Mouse (Mus musculus): ENCODE data around the gene Aes. TPM values are rescaled to one million over a fixed set of nuclear protein-coding genes. Genes with fewer than 3 reads are reported as not detected.

The Aes gene
- polyA plus RNA-seq, 1 experiment from 2014 or later: 473 TPM

- peaks cover 60% of the 10 kb centered on the region for H3K4me1 ChIP-seq (ENCODE audit: control insufficient read depth, insufficient read depth, low read length)
- peak overlapping the region; percentile 84 for H3K4me2 ChIP-seq (ENCODE audit: low read depth, low read length)
- peak overlapping the region; percentile 52 for H3K9ac ChIP-seq (ENCODE audit: low read depth, low read length)
- peak overlapping the region; percentile 59 for H3K4me3 ChIP-seq (ENCODE audit: low read length)
- no peaks in the 10 kb centered on the region for H3K9me3 ChIP-seq (ENCODE audit: control insufficient read depth, low read length)
- no peaks in the 10 kb centered on the region for H3K27me3 ChIP-seq (replicated peaks; ENCODE audit: control insufficient read depth, insufficient read depth, low read length)
- H3K36me3 ChIP-seq (ENCODE audit: control insufficient read depth, insufficient read depth, low read length): peaks cover under 1% of the 10 kb centered on the region; the same call in 1 of the 2 replicates
- peak overlapping the region; percentile 83 for H3K27ac ChIP-seq (ENCODE audit: low read length)
- WGBS: 0% methylated on average over 18 of the region's 18 CpGs
- peak; percentile 86 for ATAC-seq
These were observed 12.2 kb downstream of the Aes start for GRCm38 (mm10) chr10:81571501-81571876.

- peak overlapping the region; percentile 84 for H3K4me2 ChIP-seq (ENCODE audit: low read depth, low read length)
- H3K4me1 ChIP-seq (ENCODE audit: control insufficient read depth, insufficient read depth, low read length): peaks cover 60% of the 10 kb centered on the region
- peak overlapping the region; percentile 69 for H3K27ac ChIP-seq (ENCODE audit: low read length)
- WGBS: 13% methylated on average over 9 of the region's 9 CpGs
- H3K9me3 ChIP-seq (ENCODE audit: control insufficient read depth, low read length): no peaks in the 10 kb centered on the region
- H3K27me3 ChIP-seq (replicated peaks; ENCODE audit: control insufficient read depth, insufficient read depth, low read length): no peaks in the 10 kb centered on the region
- H3K9ac ChIP-seq (ENCODE audit: low read depth, low read length): peak overlapping the region; percentile 6
- peak; percentile 11 for ATAC-seq
- H3K4me3 ChIP-seq (ENCODE audit: low read length): peak overlapping the region; percentile 29
- H3K36me3 ChIP-seq (ENCODE audit: control insufficient read depth, insufficient read depth, low read length): no peaks in the 10 kb centered on the region
These were observed 12.9 kb downstream of the Aes start for GRCm38 (mm10) chr10:81572133-81572671.

- Histone ChIP-seq H3K9ac (ENCODE audit: low read depth, low read length) (no peak overlapping the region), H3K27me3 (replicated peaks; ENCODE audit: control insufficient read depth, insufficient read depth, low read length) (no peaks in the 10 kb centered on the region)
These were observed 13.7 kb downstream of the Aes start for GRCm38 (mm10) chr10:81572975-81573374.

GRCm38 (mm10) chr10:81574081-81575056 is 15.1 kb downstream of the Aes start, which contains the start of gene Tle2:
Gene Tle2, plus strand, starts transcription at chr10:81574561.
- Histone ChIP-seq H3K9me3 (ENCODE audit: control insufficient read depth, low read length) (no peaks in the 10 kb centered on the region), H3K36me3 (ENCODE audit: control insufficient read depth, insufficient read depth, low read length) (no peaks in the 10 kb centered on the region), H3K4me2 (ENCODE audit: low read depth, low read length) (peak within 1 kb of the TSS; percentile 89), H3K27me3 (replicated peaks; ENCODE audit: control insufficient read depth, insufficient read depth, low read length) (no peaks in the 10 kb centered on the region), H3K4me1 (ENCODE audit: control insufficient read depth, insufficient read depth, low read length) (peaks cover 48% of the 10 kb centered on the region), H3K4me3 (ENCODE audit: low read length) (peak within 1 kb of the TSS; percentile 69), H3K27ac (ENCODE audit: low read length) (peak within 1 kb of the TSS; percentile 46; the same call in 1 of the 2 replicates), H3K9ac (ENCODE audit: low read depth, low read length) (peak within 1 kb of the TSS; percentile 77)
- ATAC-seq: no peak
- WGBS: 30% methylated on average over 10 of the region's 10 CpGs

More at GRCm38 (mm10) chr10:81572975-81573374, 13.7 kb downstream of the Aes start:
- Histone ChIP-seq H3K27ac (ENCODE audit: low read length) (peak overlapping the region; percentile 46; the same call in 1 of the 2 replicates), H3K4me3 (ENCODE audit: low read length) (no peak overlapping the region), H3K4me2 (ENCODE audit: low read depth, low read length) (no peak overlapping the region), H3K9me3 (ENCODE audit: control insufficient read depth, low read length) (no peaks in the 10 kb centered on the region), H3K4me1 (ENCODE audit: control insufficient read depth, insufficient read depth, low read length) (peaks cover 60% of the 10 kb centered on the region), H3K36me3 (ENCODE audit: control insufficient read depth, insufficient read depth, low read length) (no peaks in the 10 kb centered on the region)
- no peak for ATAC-seq
- 16% methylated on average over 9 of the region's 9 CpGs for WGBS

- H3K27me3 ChIP-seq (replicated peaks; ENCODE audit: control insufficient read depth, insufficient read depth, low read length): no peaks in the 10 kb centered on the region
- H3K4me1 ChIP-seq (ENCODE audit: control insufficient read depth, insufficient read depth, low read length): peaks cover 39% of the 10 kb centered on the region
- H3K9ac ChIP-seq (ENCODE audit: low read depth, low read length): peak overlapping the region; percentile 77
- ATAC-seq: no peak
- no peaks in the 10 kb centered on the region for H3K9me3 ChIP-seq (ENCODE audit: control insufficient read depth, low read length)
- WGBS: under 1% methylated on average over 27 of the region's 30 CpGs
- no peaks in the 10 kb centered on the region for H3K36me3 ChIP-seq (ENCODE audit: control insufficient read depth, insufficient read depth, low read length)
- peak overlapping the region; percentile 46; the same call in 1 of the 2 replicates for H3K27ac ChIP-seq (ENCODE audit: low read length)
- peak overlapping the region; percentile 69 for H3K4me3 ChIP-seq (ENCODE audit: low read length)
- H3K4me2 ChIP-seq (ENCODE audit: low read depth, low read length): peak overlapping the region; percentile 89
These were observed 15.9 kb downstream of the Aes start for GRCm38 (mm10) chr10:81575208-81575631.

GRCm38 (mm10) chr10:81575695-81576094 is 16.4 kb downstream of the Aes start:
- Histone ChIP-seq H3K4me2 (ENCODE audit: low read depth, low read length) (peak overlapping the region; percentile 89), H3K9ac (ENCODE audit: low read depth, low read length) (peak overlapping the region; percentile 77), H3K36me3 (ENCODE audit: control insufficient read depth, insufficient read depth, low read length) (no peaks in the 10 kb centered on the region), H3K4me1 (ENCODE audit: control insufficient read depth, insufficient read depth, low read length) (peaks cover 37% of the 10 kb centered on the region), H3K4me3 (ENCODE audit: low read length) (peak overlapping the region; percentile 69), H3K27ac (ENCODE audit: low read length) (peak overlapping the region; percentile 46; the same call in 1 of the 2 replicates), H3K9me3 (ENCODE audit: control insufficient read depth, low read length) (no peaks in the 10 kb centered on the region), H3K27me3 (replicated peaks; ENCODE audit: control insufficient read depth, insufficient read depth, low read length) (no peaks in the 10 kb centered on the region)
- WGBS: 4% methylated on average over 6 of the region's 6 CpGs
- no peak for ATAC-seq

- peaks cover 8% of the 10 kb centered on the region for H3K4me1 ChIP-seq (ENCODE audit: control insufficient read depth, insufficient read depth, low read length)
- no peak overlapping the region for H3K4me3 ChIP-seq (ENCODE audit: low read length)
- no peak overlapping the region for H3K9ac ChIP-seq (ENCODE audit: low read depth, low read length)
- WGBS: 63% methylated on average over 4 of the region's 4 CpGs
- H3K36me3 ChIP-seq (ENCODE audit: control insufficient read depth, insufficient read depth, low read length): no peaks in the 10 kb centered on the region
- H3K27me3 ChIP-seq (replicated peaks; ENCODE audit: control insufficient read depth, insufficient read depth, low read length): no peaks in the 10 kb centered on the region
- no peak overlapping the region for H3K27ac ChIP-seq (ENCODE audit: low read length)
- H3K9me3 ChIP-seq (ENCODE audit: control insufficient read depth, low read length): no peaks in the 10 kb centered on the region
- no peak for ATAC-seq
- no peak overlapping the region for H3K4me2 ChIP-seq (ENCODE audit: low read depth, low read length)
These were observed 20.7 kb downstream of the Aes start for GRCm38 (mm10) chr10:81579967-81580366.

- H3K9me3 ChIP-seq (ENCODE audit: control insufficient read depth, low read length): no peaks in the 10 kb centered on the region
- no peaks in the 10 kb centered on the region for H3K36me3 ChIP-seq (ENCODE audit: control insufficient read depth, insufficient read depth, low read length)
- H3K4me1 ChIP-seq (ENCODE audit: control insufficient read depth, insufficient read depth, low read length): peaks cover 4% of the 10 kb centered on the region
- no peak for ATAC-seq
- H3K27ac ChIP-seq (ENCODE audit: low read length): no peak overlapping the region
- H3K4me2 ChIP-seq (ENCODE audit: low read depth, low read length): no peak overlapping the region
- no peaks in the 10 kb centered on the region for H3K27me3 ChIP-seq (replicated peaks; ENCODE audit: control insufficient read depth, insufficient read depth, low read length)
- WGBS: 58% methylated on average over 25 of the region's 25 CpGs
- no peak overlapping the region for H3K4me3 ChIP-seq (ENCODE audit: low read length)
- no peak overlapping the region for H3K9ac ChIP-seq (ENCODE audit: low read depth, low read length)
These were observed 21.3 kb downstream of the Aes start for GRCm38 (mm10) chr10:81580441-81581070.

GRCm38 (mm10) chr10:81583347-81583746 is 24.1 kb downstream of the Aes start:
- WGBS: 50% methylated on average over 6 of the region's 6 CpGs
- ATAC-seq: no peak
- peaks cover 2% of the 10 kb centered on the region; the same call in 1 of the 2 replicates for H3K36me3 ChIP-seq (ENCODE audit: control insufficient read depth, insufficient read depth, low read length)
- no peaks in the 10 kb centered on the region for H3K9me3 ChIP-seq (ENCODE audit: control insufficient read depth, low read length)
- H3K4me3 ChIP-seq (ENCODE audit: low read length): no peak overlapping the region
- H3K27ac ChIP-seq (ENCODE audit: low read length): no peak overlapping the region
- no peak overlapping the region for H3K4me2 ChIP-seq (ENCODE audit: low read depth, low read length)
- H3K27me3 ChIP-seq (replicated peaks; ENCODE audit: control insufficient read depth, insufficient read depth, low read length): no peaks in the 10 kb centered on the region
- H3K4me1 ChIP-seq (ENCODE audit: control insufficient read depth, insufficient read depth, low read length): no peaks in the 10 kb centered on the region
- no peak overlapping the region for H3K9ac ChIP-seq (ENCODE audit: low read depth, low read length)

All from intestine, embryonic 16.5 days (tissue).